Mouse (Mus musculus) heart, adult 8-10 months (tissue): ENCODE results near the gene Ank3. TPM values are rescaled to one million over a fixed set of nuclear protein-coding genes. Genes with fewer than 3 reads are reported as not detected.
A peak's percentile ranks its signal among the peaks of the same experiment; 100 is the strongest.

Experiments used
- DNase-seq: peaks from one replicate; pipeline ENCODE4 v3.0.0; 2022; ENCODE audit warnings: low spot score
- total RNA-seq, 4 experiments: library from RNA; stranded (reverse); gene quantifications; 2 replicates each; pipeline ENCODE4 v1.2.4; 2022

The Ank3 gene
- total RNA-seq, 4 experiments from 2014 or later: 72.9 to 84.4 (median 74.9) TPM

- DNase-seq: no peak
These were observed 78.3 kb downstream of the Ank3 start for GRCm38 (mm10) chr10:69476871-69477270.

- no peak for DNase-seq
These were observed 79.1 kb downstream of the Ank3 start for GRCm38 (mm10) chr10:69477656-69478055.

- no peak for DNase-seq
These were observed 80.3 kb downstream of the Ank3 start for GRCm38 (mm10) chr10:69478831-69479230.

GRCm38 (mm10) chr10:69485191-69485786, 86.7 kb downstream of the Ank3 start:
- DNase-seq: no peak

GRCm38 (mm10) chr10:69490182-69490581, 91.6 kb downstream of the Ank3 start:
- no peak for DNase-seq

GRCm38 (mm10) chr10:69491975-69492374, 93.4 kb downstream of the Ank3 start:
- no peak for DNase-seq

GRCm38 (mm10) chr10:69497382-69497781, 98.8 kb downstream of the Ank3 start:
- no peak for DNase-seq

GRCm38 (mm10) chr10:69500171-69500860, 101.7 kb downstream of the Ank3 start:
- DNase-seq: no peak

GRCm38 (mm10) chr10:69503791-69504190, 105.2 kb downstream of the Ank3 start:
- no peak for DNase-seq

- DNase-seq: no peak
These were observed 109.1 kb downstream of the Ank3 start for GRCm38 (mm10) chr10:69507719-69508118.

GRCm38 (mm10) chr10:69510392-69510791, 111.8 kb downstream of the Ank3 start:
- no peak for DNase-seq

GRCm38 (mm10) chr10:69511234-69511633, 112.7 kb downstream of the Ank3 start:
- DNase-seq: no peak

GRCm38 (mm10) chr10:69521977-69522376, 123.4 kb downstream of the Ank3 start:
- DNase-seq: no peak

GRCm38 (mm10) chr10:69523202-69523601, 124.6 kb downstream of the Ank3 start:
- DNase-seq: no peak

GRCm38 (mm10) chr10:69527318-69527717, 128.7 kb downstream of the Ank3 start:
- no peak for DNase-seq

GRCm38 (mm10) chr10:69528746-69529145, 130.2 kb downstream of the Ank3 start:
- no peak for DNase-seq

GRCm38 (mm10) chr10:69530326-69530725, 131.8 kb downstream of the Ank3 start:
- DNase-seq: no peak

- no peak for DNase-seq
These were observed 133.0 kb downstream of the Ank3 start for GRCm38 (mm10) chr10:69531569-69531968.

GRCm38 (mm10) chr10:69532169-69532730, 133.7 kb downstream of the Ank3 start:
- no peak for DNase-seq

- DNase-seq: peak; percentile 30
These were observed 135.2 kb downstream of the Ank3 start for GRCm38 (mm10) chr10:69533505-69534388.

GRCm38 (mm10) chr10:69534716-69535115, 136.1 kb downstream of the Ank3 start:
- no peak for DNase-seq
